In the genomic region with DNA sequence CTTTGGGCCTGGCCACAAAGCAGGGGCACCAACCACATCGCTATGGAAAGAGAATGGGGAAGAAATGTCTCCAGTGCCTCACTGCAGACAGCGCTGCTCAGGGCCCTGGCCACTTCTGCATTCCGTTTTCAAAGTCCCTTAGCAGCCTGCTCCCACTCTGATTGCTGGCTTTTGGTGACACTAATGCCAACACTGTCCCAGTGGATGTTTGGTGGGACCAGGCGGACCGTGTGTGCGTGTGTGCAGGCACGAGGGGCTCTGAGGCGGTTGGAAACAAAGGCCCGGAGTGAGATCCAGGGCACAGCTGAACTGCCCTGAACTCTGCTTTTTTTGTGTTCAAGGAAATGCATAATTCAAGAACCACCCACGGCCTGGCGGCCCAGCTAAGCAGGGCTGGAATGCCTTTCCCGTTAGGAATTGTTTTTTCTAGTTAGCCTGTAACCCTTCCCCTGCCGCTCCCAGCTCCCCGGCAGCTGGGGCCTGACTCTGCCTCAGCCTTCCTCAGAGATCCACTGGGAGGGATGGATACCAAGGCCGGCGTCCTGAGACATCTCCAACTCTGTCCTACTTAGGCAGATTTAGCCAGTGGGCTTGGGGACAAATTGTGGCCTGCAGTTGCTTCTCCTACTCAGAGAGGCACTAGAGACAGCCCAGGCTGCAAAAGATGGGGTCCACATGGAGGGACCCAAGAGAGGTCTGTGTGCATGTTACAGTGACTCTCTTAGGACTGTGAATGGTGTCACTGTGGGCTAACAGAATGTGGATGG, we compare ENCODE assay signal across 8 mouse cellular contexts.
DNase-seq lines count a peak whose midpoint lies in the region; ATAC-seq and TF ChIP-seq lines count a peak whose summit lies in the region.

No protein-coding gene starts in this region.

- peak; percentile 8 for ATAC-seq in intestine, embryonic 15.5 days
- ATAC-seq in midbrain, embryonic 12.5 days (ENCODE audit: low FRiP score, low read depth) = peak; percentile 88

- no peak overlapping the region; the same call in 1 of the 2 replicates for H3K4me2 ChIP-seq in intestine, embryonic 15.5 days (replicated peaks)
- H3K4me2 ChIP-seq in midbrain, embryonic 12.5 days (replicated peaks) = peak overlapping the region; percentile 13; the same call in 1 of the 2 replicates

- peak; percentile 96 for DNase-seq in Muller cell, postnatal 12 days (ENCODE audit: inconsistent ontology term)
- DNase-seq in embryo, embryonic 9.5 days (ENCODE audit: extremely low spot score) = peak; percentile 69
- peak; percentile 35 to 75 for DNase-seq in gastrocnemius, postnatal 4 days (ENCODE audit: low spot score in 2 of 2)
- DNase-seq in left cerebral cortex, postnatal 36 days (ENCODE audit: low spot score in 2 of 2) = peak; percentile 46 to 68
- DNase-seq in urinary bladder, postnatal 10 days (ENCODE audit: low spot score) = no peak

- H3K27me3 ChIP-seq in intestine, embryonic 15.5 days (replicated peaks) = no peaks in the 10 kb centered on the region
- H3K27me3 ChIP-seq in midbrain, embryonic 12.5 days = 0 out of 2 replicates have a peak, but pooled peaks cover 6% of the 10 kb centered on the region
- no peaks in the 10 kb centered on the region for H3K27me3 ChIP-seq in testis, adult 2 months (ENCODE audit: control insufficient read depth, insufficient read depth, low read length)

- TF ChIP-seq POLR2A in testis, adult 2 months (IDR thresholded peaks at IDR 0.05; ENCODE audit: control insufficient read depth, low read depth, low read length) = no peak

- peak overlapping the region; percentile 91 for H3K27ac ChIP-seq in intestine, embryonic 15.5 days
- peak overlapping the region; percentile 84 for H3K27ac ChIP-seq in midbrain, embryonic 12.5 days (replicated peaks)
- peak overlapping the region; percentile 61 for H3K27ac ChIP-seq in testis, adult 2 months (ENCODE audit: control insufficient read depth, insufficient read depth, low read depth, low read length)

- TF ChIP-seq CTCF in testis, adult 2 months (IDR thresholded peaks at IDR 0.05; ENCODE audit: control insufficient read depth, insufficient read depth, insufficient replicate concordance, low read depth, low read length) = no peak

- H3K9me3 ChIP-seq in intestine, embryonic 15.5 days = no peaks in the 10 kb centered on the region
- H3K9me3 ChIP-seq in midbrain, embryonic 12.5 days = no peaks in the 10 kb centered on the region

- peaks cover 60% of the 10 kb centered on the region for H3K4me1 ChIP-seq in intestine, embryonic 15.5 days (replicated peaks)
- H3K4me1 ChIP-seq in midbrain, embryonic 12.5 days = peaks cover 45% of the 10 kb centered on the region
- H3K4me1 ChIP-seq in testis, adult 2 months (ENCODE audit: control insufficient read depth, insufficient read depth, low read length) = peaks cover 4% of the 10 kb centered on the region

- no peaks in the 10 kb centered on the region for H3K36me3 ChIP-seq in intestine, embryonic 15.5 days
- H3K36me3 ChIP-seq in midbrain, embryonic 12.5 days = no peaks in the 10 kb centered on the region
- no peaks in the 10 kb centered on the region for H3K36me3 ChIP-seq in testis, adult 2 months (ENCODE audit: control insufficient read depth, insufficient read depth, low read length)

- H3K9ac ChIP-seq in intestine, embryonic 15.5 days = no peak overlapping the region
- H3K9ac ChIP-seq in midbrain, embryonic 12.5 days (replicated peaks) = peak overlapping the region; percentile 47; the same call in 1 of the 2 replicates

- intact Hi-C loops in left cerebral cortex, postnatal 36 days (cut with DNase I) = no loop called here

- no peak overlapping the region for H3K4me3 ChIP-seq in intestine, embryonic 15.5 days (replicated peaks)
- no peak overlapping the region for H3K4me3 ChIP-seq in midbrain, embryonic 12.5 days
- H3K4me3 ChIP-seq in testis, adult 2 months (ENCODE audit: control insufficient read depth, low read depth, low read length) = no peak overlapping the region

- WGBS in intestine, embryonic 15.5 days = 21% methylated on average over 16 of the region's 16 CpGs
- 2% methylated on average over 16 of the region's 16 CpGs for WGBS in midbrain, embryonic 12.5 days
